Mouse (Mus musculus) heart, adult 8-10 months (tissue): ENCODE data around the gene Krtap3-1. TPM values are rescaled to one million over a fixed set of nuclear protein-coding genes. Genes with fewer than 3 reads are reported as not detected.
"Not testable (repeated sequence)": the region's sequence is repeated elsewhere in the genome, so short reads cannot be mapped to it uniquely, and the experiment has no call there.

Experiments
- DNase-seq: peaks from one replicate; pipeline ENCODE4 v3.0.0; 2022; ENCODE audit warnings: low spot score
- total RNA-seq, 4 experiments: library from RNA; stranded (reverse); gene quantifications; 2 replicates each; pipeline ENCODE4 v1.2.4; 2022

The Krtap3-1 gene
- total RNA-seq, result not detected

DNA sequence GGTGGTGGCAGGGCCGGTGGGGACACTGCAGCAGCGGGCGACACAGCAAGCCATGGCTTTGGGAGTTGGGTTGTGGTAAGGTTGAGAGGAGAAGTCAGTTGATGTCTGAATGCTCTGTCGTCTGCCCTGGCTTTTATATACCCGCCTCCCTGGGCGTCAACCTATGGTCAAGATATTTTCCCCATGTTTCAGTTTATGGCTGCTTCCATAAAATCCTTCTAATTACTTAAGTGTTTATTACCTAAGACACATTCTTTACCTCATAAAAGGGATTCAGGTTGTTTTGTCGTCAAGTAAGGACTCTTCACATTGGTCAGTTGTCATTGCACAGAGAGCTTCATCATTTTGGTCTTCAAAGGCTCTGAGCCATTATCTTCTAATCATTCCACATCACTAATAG is at the start of gene Krtap3-1:
Krtap3-1 (minus strand) TSS at position 101 of the 400 bp plus-strand sequence.
- DNase-seq, result no peak

GRCm38 (mm10) chr11:99614796-99615363 is 48.5 kb upstream of the Krtap3-1 start, which contains the start of gene Krtap2-4:
Gene Krtap2-4, minus strand, starts transcription at chr11:99614846.
- DNase-seq, result no peak

GRCm38 (mm10) chr11:99610089-99610488 is 43.7 kb upstream of the Krtap3-1 start, which contains the start of gene Gm11937:
Gene Gm11937, minus strand, starts transcription at chr11:99610189.
- DNase-seq, result not testable (repeated sequence)

DNA sequence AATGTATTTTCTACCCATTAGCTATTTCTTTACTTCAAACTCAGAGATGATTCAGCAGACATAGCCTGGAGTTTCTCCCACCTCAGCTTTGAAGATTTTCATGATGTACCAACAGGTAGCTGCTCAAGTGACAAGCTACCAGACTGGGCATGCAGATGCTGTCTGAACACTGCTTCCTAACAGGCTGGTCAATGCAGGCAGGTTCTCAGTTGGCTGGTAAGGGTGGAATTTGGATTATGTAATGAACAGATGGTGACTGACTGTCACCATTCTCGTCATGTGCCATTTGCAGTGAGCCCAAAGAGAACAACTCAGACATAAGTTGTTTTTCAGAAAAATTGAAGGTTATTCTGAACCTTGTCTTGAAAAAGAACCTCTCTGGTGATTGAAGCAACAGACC is 42.7 kb upstream of the Krtap3-1 start:
- no peak for DNase-seq

DNA sequence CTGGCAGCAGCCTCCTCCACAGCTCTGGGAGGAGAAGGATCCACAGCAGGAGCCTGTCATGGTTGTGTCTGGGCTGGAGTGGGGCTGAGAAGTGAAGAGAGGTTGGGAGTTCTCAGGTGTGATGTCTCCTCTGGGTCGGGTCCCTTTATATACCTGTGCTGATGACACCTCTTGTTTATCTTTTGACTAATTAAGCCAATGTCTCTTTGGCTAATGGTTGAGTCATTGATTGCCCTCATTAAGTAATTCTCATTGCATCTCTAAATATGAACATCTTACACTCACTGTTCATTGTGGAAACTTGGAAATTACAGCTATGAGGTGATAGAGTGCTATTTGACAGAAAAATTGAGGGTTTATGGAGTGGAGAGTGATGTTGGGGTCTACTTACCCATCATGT is 36.8 kb upstream of the Krtap3-1 start, which contains the start of gene Gm11938:
Gm11938 (minus strand) TSS at position 101 of the 400 bp plus-strand sequence.
- DNase-seq, result not testable (repeated sequence)

DNA sequence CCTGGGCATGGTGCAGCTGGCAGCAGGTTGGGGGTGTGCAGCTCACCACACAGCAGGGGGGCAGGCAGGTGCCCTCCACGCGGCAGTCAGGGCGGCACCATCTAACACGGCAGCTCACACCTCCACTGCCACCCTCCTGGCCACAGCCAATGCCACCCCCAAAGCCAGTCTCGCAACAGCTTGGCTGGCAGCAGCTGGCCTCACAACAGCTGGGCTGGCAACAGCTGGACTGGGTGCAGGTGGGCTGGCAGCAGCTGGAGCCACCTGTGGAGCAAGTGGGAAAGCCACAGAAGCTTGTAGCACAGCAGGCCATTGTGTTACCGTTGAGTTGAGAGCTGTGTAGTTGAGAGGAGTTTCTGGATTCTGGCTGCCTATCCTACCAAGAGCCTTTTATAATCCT is 31.3 kb upstream of the Krtap3-1 start, which contains the start of gene Krtap9-3:
Krtap9-3 (minus strand) TSS at position 364 of the 400 bp plus-strand sequence.
- DNase-seq, result not testable (repeated sequence)

DNA sequence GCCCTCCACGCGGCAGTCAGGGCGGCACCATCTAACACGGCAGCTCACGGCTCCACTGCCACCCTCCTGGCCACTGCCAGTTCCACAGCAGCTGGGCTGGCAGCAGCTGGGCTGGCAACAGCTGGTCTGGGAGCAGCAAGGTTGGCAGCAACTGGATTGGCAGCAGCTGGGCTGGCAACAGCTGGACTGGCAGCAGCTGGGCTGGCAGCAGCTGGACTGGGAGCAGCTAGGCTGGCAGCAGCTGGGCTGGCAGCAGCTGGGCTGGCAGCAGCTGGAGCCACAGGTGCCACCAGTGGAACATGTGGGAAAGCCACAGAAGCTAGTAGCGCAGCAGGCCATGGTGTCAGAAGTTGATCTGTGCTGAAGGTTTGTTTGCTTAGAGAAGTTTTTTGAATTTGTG is 24.6 kb upstream of the Krtap3-1 start, which contains the start of gene Krtap1-3:
Krtap1-3 (minus strand) TSS at position 359 of the 400 bp plus-strand sequence.
- DNase-seq, result no peak

GRCm38 (mm10) chr11:99585096-99585495 is 18.7 kb upstream of the Krtap3-1 start:
- DNase-seq, result no peak

DNA sequence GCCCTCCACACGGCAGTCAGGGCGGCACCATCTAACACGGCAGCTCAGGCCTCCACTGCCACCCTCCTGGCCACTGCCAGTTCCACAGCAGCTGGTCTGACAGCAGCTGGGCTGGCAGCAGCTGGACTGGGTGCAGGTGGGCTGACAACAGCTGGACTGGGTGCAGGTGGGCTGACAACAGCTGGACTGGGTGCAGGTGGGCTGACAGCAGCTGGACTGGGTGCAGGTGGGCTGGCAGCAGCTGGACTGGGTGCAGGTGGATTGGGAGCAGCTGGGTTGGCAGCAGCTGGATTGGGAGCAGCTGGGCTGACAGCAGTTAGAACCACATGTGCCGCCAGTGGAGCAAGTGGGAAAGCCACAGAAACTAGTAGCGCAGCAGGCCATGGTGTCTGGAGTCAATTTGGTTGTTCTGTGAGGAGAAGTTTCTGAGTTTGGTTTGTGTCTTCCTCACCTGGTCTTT is 16.8 kb upstream of the Krtap3-1 start, which contains the start of gene Krtap1-4:
Krtap1-4 (minus strand) TSS at position 410 of the 460 bp plus-strand sequence.
- DNase-seq, result no peak

GRCm38 (mm10) chr11:99581564-99581963 is 15.1 kb upstream of the Krtap3-1 start:
- no peak for DNase-seq

DNA sequence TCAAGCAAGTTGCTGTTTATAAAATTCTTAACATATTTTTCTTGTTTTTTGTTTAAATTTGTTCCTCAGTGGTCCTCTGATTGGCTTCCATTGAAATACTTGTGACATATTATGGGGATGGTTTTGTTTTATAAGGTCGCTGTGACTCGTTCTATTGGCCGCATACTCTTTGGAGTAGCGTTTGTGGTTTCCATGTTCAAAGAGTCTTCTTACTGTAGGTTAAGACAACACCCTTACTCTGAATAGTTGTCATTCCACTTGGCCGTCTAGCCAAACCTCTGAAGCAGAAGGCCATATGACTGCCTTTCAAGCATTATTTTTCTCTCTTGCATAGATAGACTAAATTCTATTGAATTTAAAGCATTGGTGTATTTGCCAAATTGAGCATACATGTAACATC is 14.6 kb upstream of the Krtap3-1 start:
- no peak for DNase-seq

DNA sequence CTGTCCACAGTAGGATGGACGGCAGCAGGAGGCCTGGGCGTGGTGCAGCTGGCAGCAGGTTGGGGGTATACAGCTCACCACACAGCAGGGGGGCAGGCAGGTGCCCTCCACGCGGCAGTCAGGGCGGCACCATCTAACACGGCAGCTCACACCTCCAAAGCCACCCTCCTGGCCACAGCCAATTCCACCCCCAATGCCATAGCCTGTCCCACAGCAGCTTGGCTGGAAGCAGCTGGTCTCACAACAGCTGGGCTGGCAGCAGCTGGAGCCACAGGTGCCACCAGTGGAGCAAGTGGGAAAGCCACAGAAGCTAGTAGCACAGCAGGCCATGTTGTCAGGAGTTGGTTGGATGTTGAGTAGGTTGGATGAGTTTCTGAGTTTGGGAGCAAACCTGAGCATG is 14.2 kb upstream of the Krtap3-1 start, which contains the start of gene Krtap1-5:
Krtap1-5 (minus strand) TSS at position 381 of the 400 bp plus-strand sequence.
- no peak for DNase-seq

- peak; percentile 26 for DNase-seq
Observed at GRCm38 (mm10) chr11:99574106-99574505, 7.7 kb upstream of the Krtap3-1 start.

- no peak for DNase-seq
Observed at GRCm38 (mm10) chr11:99573164-99573563, 6.7 kb upstream of the Krtap3-1 start.

DNA sequence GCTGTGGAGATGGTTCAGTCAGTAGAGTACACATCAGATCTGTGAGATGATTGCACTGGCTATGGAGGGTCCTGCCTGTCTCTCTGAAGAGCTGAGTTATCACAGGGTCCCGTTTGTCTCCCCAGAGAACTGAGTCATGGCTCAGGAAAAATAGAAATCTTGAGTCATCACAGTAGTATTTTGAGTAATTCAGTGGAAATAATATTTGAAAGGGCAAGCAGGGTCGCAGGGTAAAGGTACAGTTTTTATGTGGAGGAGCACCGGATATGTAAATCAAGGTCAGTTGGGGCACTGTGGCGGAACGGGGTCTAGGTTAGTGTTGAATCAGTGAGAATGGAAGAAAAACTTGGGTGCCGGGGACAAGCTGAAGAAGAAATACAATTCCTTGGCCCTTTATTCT is 3.9 kb downstream of the Krtap3-1 start:
- DNase-seq, result no peak

GRCm38 (mm10) chr11:99559366-99559765 is 7.1 kb downstream of the Krtap3-1 start, which contains the start of gene Gm11939:
Gene Gm11939, minus strand, starts transcription at chr11:99559466.
- DNase-seq, result no peak

- no peak for DNase-seq
Observed at GRCm38 (mm10) chr11:99557976-99558745, 8.3 kb downstream of the Krtap3-1 start.

DNA sequence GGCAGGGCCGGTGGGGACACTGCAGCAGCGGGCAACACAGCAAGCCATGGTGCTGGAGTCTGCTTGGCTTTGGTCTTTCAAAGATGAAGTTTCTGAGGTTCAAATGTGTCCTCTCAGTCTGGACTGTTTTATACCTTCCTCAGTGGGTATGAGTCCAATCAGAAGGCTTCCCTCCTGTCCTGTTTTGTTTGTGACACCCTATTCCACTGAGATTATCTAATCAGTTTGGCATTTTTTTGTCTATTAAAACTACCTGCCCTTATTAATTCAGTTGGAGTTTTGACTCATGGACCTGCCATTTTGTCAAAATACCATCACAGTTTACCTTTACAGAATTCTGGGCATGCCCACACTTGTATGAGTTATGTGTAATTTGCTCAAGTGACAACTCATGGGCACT is 9.7 kb downstream of the Krtap3-1 start, which contains the start of gene Krtap3-2:
Krtap3-2 (minus strand) TSS at position 101 of the 400 bp plus-strand sequence.
- no peak for DNase-seq

- no peak for DNase-seq
Observed at GRCm38 (mm10) chr11:99556195-99556594, 10.2 kb downstream of the Krtap3-1 start.

DNA sequence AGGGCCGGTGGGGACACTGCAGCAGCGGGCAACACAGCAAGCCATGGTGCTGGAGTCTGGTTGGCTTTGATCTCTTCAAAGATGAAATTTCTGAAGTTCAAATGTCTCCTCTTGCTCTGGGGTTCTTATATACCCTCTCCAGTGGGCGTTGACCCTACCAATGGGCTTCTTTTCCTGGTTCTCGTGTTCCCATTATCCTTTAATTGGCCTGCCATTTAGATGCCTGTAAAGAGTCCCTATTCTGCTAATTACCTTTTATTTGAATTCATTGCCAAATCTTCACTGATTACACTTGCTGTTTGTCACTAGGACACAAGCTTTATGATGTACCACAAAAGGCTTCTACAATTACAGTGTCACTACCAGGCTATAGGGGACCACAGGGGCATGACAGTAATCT is 15.7 kb downstream of the Krtap3-1 start, which contains the start of gene Krtap3-3:
Krtap3-3 (minus strand) TSS at position 101 of the 400 bp plus-strand sequence.
- DNase-seq, result no peak

DNA sequence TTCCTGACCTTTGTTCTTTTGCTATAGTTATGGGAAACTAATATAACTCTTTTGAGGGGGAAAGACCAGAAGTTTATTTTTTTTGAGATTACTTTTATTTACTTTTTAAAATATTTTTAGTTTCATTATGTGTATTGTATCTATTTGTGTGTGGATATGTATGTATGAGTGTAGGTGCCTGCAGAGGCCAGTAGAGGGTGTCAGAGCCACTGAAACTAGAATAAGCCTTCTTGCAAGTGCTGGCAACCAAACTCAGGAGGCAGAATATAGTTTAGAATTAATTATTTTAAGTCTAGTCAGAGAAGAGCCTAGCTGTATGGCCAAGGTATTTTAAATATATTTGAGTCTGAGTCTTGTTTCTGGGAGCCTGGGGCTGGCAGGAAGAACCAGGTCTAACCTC is 18.5 kb downstream of the Krtap3-1 start:
- no peak for DNase-seq

DNA sequence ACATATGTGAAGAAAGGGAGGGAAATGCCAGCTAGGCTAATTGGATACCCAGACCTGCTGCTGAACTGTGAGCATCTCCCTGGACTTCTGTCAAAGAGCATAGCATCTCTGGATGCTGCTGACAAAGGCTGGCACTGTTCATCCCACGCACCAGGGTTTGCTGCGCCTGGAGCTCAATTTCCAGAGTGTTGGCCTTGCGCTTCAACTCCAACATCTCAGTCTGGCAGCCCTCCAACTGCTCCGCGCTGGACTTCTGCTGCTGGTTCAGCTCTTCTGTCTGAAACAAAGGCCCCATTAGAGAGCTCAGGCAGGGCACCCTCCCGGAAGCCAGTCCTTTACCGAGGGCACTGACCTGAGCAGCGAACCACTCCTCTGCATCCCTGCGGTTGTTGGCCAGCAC is 26.7 kb downstream of the Krtap3-1 start:
- no peak for DNase-seq
